In the genomic region with DNA sequence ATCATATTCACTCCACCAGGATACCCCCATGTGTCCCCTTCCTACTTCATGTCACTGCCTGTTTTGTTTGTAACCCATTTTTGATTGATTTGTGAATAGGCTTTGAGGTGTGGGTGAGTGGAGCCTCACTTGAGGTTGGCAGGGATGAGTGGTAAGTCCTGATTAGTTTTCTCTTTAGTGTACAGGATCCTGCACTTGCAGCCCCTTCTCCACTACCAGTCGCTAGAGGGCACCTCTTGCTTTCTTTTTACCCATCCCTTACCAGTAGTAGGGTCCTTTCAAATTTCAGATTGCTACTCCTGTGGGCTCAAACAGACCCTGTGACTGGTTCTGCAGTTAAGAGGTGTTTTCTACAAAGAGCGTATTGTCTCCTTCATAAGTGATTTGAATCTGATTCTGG, we compare ENCODE assay signal across 10 mouse cellular contexts. TPM values are rescaled to one million over a fixed set of nuclear protein-coding genes. Genes with fewer than 3 reads are reported as not detected.
A peak's percentile ranks its signal among the peaks of the same experiment; 100 is the strongest.
DNase-seq lines count a peak whose midpoint lies in the region; ATAC-seq and TF ChIP-seq lines count a peak whose summit lies in the region.
"Had no signal": no experiment of that assay in that cellular context is flagged by ENCODE, and none has a peak within 500 bp of the region (broad histone marks: within the 10 kb centered on the region; RNA-seq: fewer than 3 reads in every experiment).

No protein-coding gene starts in this region.

- WGBS in kidney, postnatal 0 days = 59% methylated on average over 2 of the region's 2 CpGs
- WGBS in spleen, adult 2 months = 58% methylated on average over 2 of the region's 2 CpGs

- no peaks in the 10 kb centered on the region for H3K4me1 ChIP-seq in kidney, postnatal 0 days (replicated peaks; ENCODE audit: insufficient read depth, low read length)
- no peaks in the 10 kb centered on the region; the same call in 1 of the 2 replicates for H3K4me1 ChIP-seq in spleen, adult 2 months (ENCODE audit: control insufficient read depth, insufficient read depth, insufficient read length)

- 0 out of 2 replicates have a peak, but pooled peaks cover 3% of the 10 kb centered on the region for H3K36me3 ChIP-seq in kidney, postnatal 0 days (ENCODE audit: insufficient read depth, low read length)
- H3K36me3 ChIP-seq in spleen, adult 2 months (ENCODE audit: control insufficient read depth, insufficient read depth, low read length) = peaks cover 4% of the 10 kb centered on the region; the same call in 1 of the 2 replicates

- no peaks in the 10 kb centered on the region for H3K9me3 ChIP-seq in kidney, postnatal 0 days (replicated peaks; ENCODE audit: low read length)

- no peak overlapping the region for H3K27ac ChIP-seq in kidney, postnatal 0 days
- no peak overlapping the region for H3K27ac ChIP-seq in spleen, adult 2 months (ENCODE audit: insufficient read depth, low read length)

- H3K27me3 ChIP-seq in kidney, postnatal 0 days (ENCODE audit: insufficient read depth, low read length) = no peaks in the 10 kb centered on the region
- no peaks in the 10 kb centered on the region for H3K27me3 ChIP-seq in spleen, adult 2 months (ENCODE audit: control insufficient read depth, insufficient read depth, low read length)

- no peak for TF ChIP-seq POLR2A in spleen, adult 2 months (IDR thresholded peaks at IDR 0.05; ENCODE audit: low read depth, low read length)

- H3K9ac ChIP-seq in kidney, postnatal 0 days (ENCODE audit: low read depth, low read length) = no peak overlapping the region

- DNase-seq in CD4-positive, CD25-positive, alpha-beta regulatory T cell, adult 2 months (ENCODE audit: low read depth, low spot score) = peak; percentile 6
- DNase-seq in kidney, postnatal 0 days (ENCODE audit: low spot score) = peak; percentile 30
- DNase-seq in kidney, adult 11 months = no peak
- no peak for DNase-seq in spleen, adult 2 months (ENCODE audit: low read depth in 1 of 2, low spot score in 2 of 2)
- no peak for DNase-seq in spleen, postnatal 36 days (ENCODE audit: low spot score in 2 of 2)
- DNase-seq in retina, embryonic 14.5 days (ENCODE audit: low spot score) = peak; percentile 42
- no peak for DNase-seq in neural tube, embryonic 10.5 days (ENCODE audit: extremely low spot score, low spot score)
- DNase-seq: adrenal gland, adult 8-10 months had no signal

- no peak overlapping the region for H3K4me2 ChIP-seq in kidney, postnatal 0 days (ENCODE audit: low read length)

- peak; percentile 59 for TF ChIP-seq CTCF in kidney, postnatal 0 days (IDR thresholded peaks at IDR 0.05; ENCODE audit: low read depth)
- TF ChIP-seq CTCF in spleen, adult 2 months (IDR thresholded peaks at IDR 0.05; ENCODE audit: extremely low read depth, insufficient read depth, insufficient read length, insufficient replicate concordance) = peak; percentile 5; the same call in 1 of the 2 replicates

- H3K4me3 ChIP-seq in kidney, postnatal 0 days (replicated peaks; ENCODE audit: low read depth, low read length) = no peak overlapping the region
- H3K4me3 ChIP-seq in spleen, adult 2 months (ENCODE audit: extremely low read depth, insufficient read depth, insufficient read length) = no peak overlapping the region
- H3K4me3 ChIP-seq: myocyte had no signal

- no peak for ATAC-seq in CD4-positive, CD25-positive, alpha-beta regulatory T cell, adult 4 months
- ATAC-seq in kidney, postnatal 0 days (replicated peaks; ENCODE audit: low FRiP score, low read depth) = no peak

RNA-seq across cellular contexts. Expression of a gene that starts 38.8 kb away (rescaled TPM):
- 10 to 100 TPM; 11.9 to 13.4 TPM for polyA plus RNA-seq in CD4-positive, CD25-positive, alpha-beta regulatory T cell, adult 4 months (2017; shearing (Covaris generic))
- polyA plus RNA-seq in kidney, postnatal 0 days (2015; fragmentation: Nextera tagmentation; extraction: Ambion mirVana) = 91.4 and 92.6 TPM in 2 replicates
- polyA plus RNA-seq in spleen, adult 2 months (2012; rRNA removed) = 13.9 and 19.9 TPM in 2 replicates

Comparison
In these comparisons a context has a peak if more than half of its experiments do, and no peak if none do; other contexts are left out.
1. DNase-seq: peak in CD4-positive, CD25-positive, alpha-beta regulatory T cell, adult 2 months (single experiment), kidney, postnatal 0 days (single experiment) and retina, embryonic 14.5 days (single experiment); none in kidney, adult 11 months (single experiment), spleen, adult 2 months (0 of 2), spleen, postnatal 36 days (0 of 2) and neural tube, embryonic 10.5 days (single experiment).